21 mouse cellular contexts compared by ENCODE assay signal in genomic region chr8:94384166-94384565, GRCm38 (mm10). TPM values are rescaled to one million over a fixed set of nuclear protein-coding genes. Genes with fewer than 3 reads are reported as not detected.
"Had no signal": no experiment of that assay in that cellular context is flagged by ENCODE, and none has a peak within 500 bp of the region (broad histone marks: within the 10 kb centered on the region; RNA-seq: fewer than 3 reads in every experiment).

No protein-coding gene starts in this region.

- H3K4me2 ChIP-seq: kidney, embryonic 15.5 days; lung, embryonic 15.5 days; midbrain, embryonic 11.5 days had no signal

- H3K27me3 ChIP-seq: lung, embryonic 15.5 days had no signal

- H3K9ac ChIP-seq: kidney, embryonic 15.5 days; lung, embryonic 15.5 days had no signal

- H3K4me3 ChIP-seq: kidney, embryonic 15.5 days; left cerebral cortex, adult 2 months; lung, embryonic 15.5 days had no signal

- H3K36me3 ChIP-seq: kidney, embryonic 15.5 days had no signal

- H3K9me3 ChIP-seq: kidney, embryonic 15.5 days; lung, embryonic 15.5 days had no signal

- H3K27ac ChIP-seq: kidney, embryonic 15.5 days; left cerebral cortex, adult 2 months; lung, embryonic 15.5 days; stomach, postnatal 0 days had no signal

- DNase-seq: kidney, adult 11 months; kidney, adult 8-10 months; kidney, postnatal 10 days; kidney, postnatal 36 days; layer of hippocampus, postnatal 36 days; lung, adult 18-20 months; lung, postnatal 14 days; lung, postnatal 4 days; midbrain, embryonic 14.5 days; thymus, adult 18-20 months; thymus, postnatal 14 days; thymus, postnatal 4 days had no signal

RNA-seq across cellular contexts. Expression of gene Nlrc5, which starts 50.0 kb away (rescaled TPM):
- polyA plus RNA-seq: midbrain, embryonic 11.5 days; neural tube, embryonic 11.5 days had no signal

RNA-seq across cellular contexts. Expression of gene Slc12a3, which starts 55.2 kb away (rescaled TPM):
- total RNA-seq: midbrain, postnatal 0 days had no signal
- polyA plus RNA-seq: limb, embryonic 11.5 days; midbrain, embryonic 11.5 days; neural tube, embryonic 11.5 days; stomach, embryonic 14.5 days had no signal
